Mouse (Mus musculus) lung, embryonic 14.5 days (tissue): ENCODE measurements around the gene Snrnp35. TPM values are rescaled to one million over a fixed set of nuclear protein-coding genes. Genes with fewer than 3 reads are reported as not detected.
A peak's percentile ranks its signal among the peaks of the same experiment; 100 is the strongest.

Experiments used
- ATAC-seq: fragments of 200-750 bp; cut with Nextera tagmentation; 2 replicates; pipeline ENCODE4 v1.8.0; 2017; ENCODE audit warnings: mild to moderate bottlenecking, moderate TSS enrichment, moderate library complexity; ENCODE audit not compliant: insufficient read depth
- DNase-seq: peaks from one replicate; pipeline ENCODE4 v3.0.0-alpha.2; 2015
- H3K27ac ChIP-seq: fragments of 300-500 bp; sonication (generic); 2 replicates; pipeline ENCODE4 v1.5.1; 2014; ENCODE audit warnings: low read depth, mild to moderate bottlenecking, moderate library complexity
- H3K27me3 ChIP-seq: fragments of 300-500 bp; sonication (generic); 2 replicates; pipeline ENCODE4 v1.6.1; 2014; ENCODE audit warnings: low read length, control low read depth; ENCODE audit not compliant: insufficient read depth
- H3K36me3 ChIP-seq: fragments of 300-500 bp; sonication (generic); 2 replicates; pipeline ENCODE4 v1.6.1; 2014; ENCODE audit warnings: control low read depth; ENCODE audit not compliant: insufficient read depth
- H3K4me1 ChIP-seq: fragments of 300-500 bp; sonication (generic); 2 replicates; pipeline ENCODE4 v1.6.1; 2014; ENCODE audit warnings: antibody characterized with exemption, control low read depth; ENCODE audit not compliant: insufficient read depth
- H3K4me2 ChIP-seq: fragments of 300-500 bp; sonication (generic); 2 replicates; pipeline ENCODE4 v1.6.1; 2014; ENCODE audit warnings: mild to moderate bottlenecking
- H3K4me3 ChIP-seq: fragments of 300-500 bp; sonication (generic); 2 replicates; pipeline ENCODE4 v1.5.1; 2014; ENCODE audit warnings: low read depth, low read length
- H3K9ac ChIP-seq: fragments of 300-500 bp; sonication (generic); 2 replicates; pipeline ENCODE4 v1.6.1; 2014
- H3K9me3 ChIP-seq: fragments of 300-500 bp; sonication (generic); 2 replicates; pipeline ENCODE4 v1.6.1; 2016; ENCODE audit warnings: low read depth, low read length, control low read depth
- CTCF ChIP-seq: IDR thresholded peaks from 2 replicates; pipeline ENCODE4 v1.5.1; 2016; ENCODE audit warnings: antibody characterized with exemption, low read depth
- WGBS: fragments of 180-500 bp; shearing (Covaris S2); extraction: QIAGEN DNeasy Blood & Tissue Kit; methylation state at CpG from one replicate; pipeline ENCODE4 v1.1.7; 2014; 5-methylcytosine and 5-hydroxymethylcytosine counted together
- polyA plus RNA-seq: library from polyadenylated mRNA; unstranded; fragments of >200 nt; fragmentation: Nextera tagmentation; extraction: Ambion mirVana; gene quantifications from 2 replicates; pipeline ENCODE4 v1.2.1, GENCODE M21; 2014

Gene Snrnp35
- polyA plus RNA-seq, 1 experiment from 2014 or later = 10.8 TPM

- Histone ChIP-seq H3K27ac (no peak overlapping the region), H3K4me3 (no peak overlapping the region), H3K4me1 (no peaks in the 10 kb centered on the region), H3K9me3 (no peaks in the 10 kb centered on the region), H3K36me3 (peaks cover 61% of the 10 kb centered on the region), H3K4me2 (no peak overlapping the region), H3K27me3 (no peaks in the 10 kb centered on the region), H3K9ac (no peak overlapping the region)
- 94% methylated on average over 3 of the region's 3 CpGs for WGBS
- ATAC-seq (no peak), DNase-seq (no peak)
- TF ChIP-seq CTCF = no peak
These were observed 17.6 kb downstream of the Snrnp35 start for GRCm38 (mm10) chr5:124500573-124500972.

GRCm38 (mm10) chr5:124501541-124501940 is 18.6 kb downstream of the Snrnp35 start:
- Histone ChIP-seq H3K27ac (no peak overlapping the region), H3K9ac (no peak overlapping the region), H3K36me3 (peaks cover 56% of the 10 kb centered on the region), H3K4me2 (no peak overlapping the region), H3K9me3 (no peaks in the 10 kb centered on the region), H3K27me3 (no peaks in the 10 kb centered on the region), H3K4me3 (no peak overlapping the region), H3K4me1 (no peaks in the 10 kb centered on the region)
- DNase-seq (no peak), ATAC-seq (no peak)
- TF ChIP-seq CTCF = no peak
- 85% methylated on average over 10 of the region's 10 CpGs for WGBS

- Histone ChIP-seq H3K4me2 (no peak overlapping the region), H3K27ac (no peak overlapping the region), H3K9ac (no peak overlapping the region), H3K4me1 (no peaks in the 10 kb centered on the region), H3K4me3 (no peak overlapping the region), H3K36me3 (peaks cover 54% of the 10 kb centered on the region), H3K9me3 (no peaks in the 10 kb centered on the region), H3K27me3 (no peaks in the 10 kb centered on the region)
- TF ChIP-seq CTCF = no peak
- DNase-seq (no peak), ATAC-seq (no peak)
- 58% methylated on average over 14 of the region's 14 CpGs for WGBS
These were observed 20.8 kb downstream of the Snrnp35 start for GRCm38 (mm10) chr5:124503742-124504141.

GRCm38 (mm10) chr5:124505235-124505634 is 22.3 kb downstream of the Snrnp35 start:
- no peak for TF ChIP-seq CTCF
- Histone ChIP-seq H3K36me3 (peaks cover 46% of the 10 kb centered on the region), H3K9me3 (no peaks in the 10 kb centered on the region), H3K27me3 (no peaks in the 10 kb centered on the region), H3K9ac (no peak overlapping the region), H3K4me1 (no peaks in the 10 kb centered on the region), H3K27ac (no peak overlapping the region), H3K4me2 (no peak overlapping the region), H3K4me3 (no peak overlapping the region)
- no peak for DNase-seq
- 92% methylated on average over 4 of the region's 4 CpGs for WGBS
- no peak for ATAC-seq

- H3K27me3 ChIP-seq = no peaks in the 10 kb centered on the region
- H3K36me3 ChIP-seq = peaks cover 37% of the 10 kb centered on the region; the same call in 1 of the 2 replicates
- H3K9me3 ChIP-seq = no peaks in the 10 kb centered on the region
- WGBS = 34% methylated on average over 10 of the region's 10 CpGs
- no peak for TF ChIP-seq CTCF
- H3K4me3 ChIP-seq = no peak overlapping the region
- ATAC-seq = 0 out of 2 replicates have a peak, but pooled peaks have one; percentile 15
- no peak overlapping the region for H3K4me2 ChIP-seq
- no peaks in the 10 kb centered on the region for H3K4me1 ChIP-seq
- H3K27ac ChIP-seq = no peak overlapping the region
- no peak for DNase-seq
- H3K9ac ChIP-seq = no peak overlapping the region
These were observed 23.9 kb downstream of the Snrnp35 start for GRCm38 (mm10) chr5:124506731-124507359.

- 89% methylated on average over 6 of the region's 6 CpGs for whole genome bisulfite sequencing
- DNase-seq (no peak), ATAC-seq (peak; percentile 2; the same call in 1 of the 2 replicates)
These were observed 26.3 kb downstream of the Snrnp35 start for GRCm38 (mm10) chr5:124509200-124509599.

GRCm38 (mm10) chr5:124509742-124510237 is 26.9 kb downstream of the Snrnp35 start:
- Histone ChIP-seq H3K36me3 (peaks cover 41% of the 10 kb centered on the region), H3K4me3 (no peak overlapping the region), H3K9ac (no peak overlapping the region), H3K4me1 (no peaks in the 10 kb centered on the region), H3K27ac (peak overlapping the region; percentile 65; the same call in 1 of the 2 replicates), H3K9me3 (no peaks in the 10 kb centered on the region), H3K27me3 (no peaks in the 10 kb centered on the region), H3K4me2 (no peak overlapping the region)
- no peak for TF ChIP-seq CTCF
- ATAC-seq (peak; percentile 75; the same call in 1 of the 2 replicates), DNase-seq (peak; percentile 69)
- WGBS = 50% methylated on average over 12 of the region's 12 CpGs

More at GRCm38 (mm10) chr5:124509200-124509599, 26.3 kb downstream of the Snrnp35 start:
- Histone ChIP-seq H3K9me3 (no peaks in the 10 kb centered on the region), H3K4me1 (no peaks in the 10 kb centered on the region), H3K27me3 (no peaks in the 10 kb centered on the region), H3K9ac (no peak overlapping the region), H3K27ac (peak overlapping the region; percentile 65; the same call in 1 of the 2 replicates), H3K4me2 (no peak overlapping the region), H3K36me3 (peaks cover 38% of the 10 kb centered on the region), H3K4me3 (no peak overlapping the region)
- no peak for TF ChIP-seq CTCF
